Mouse (Mus musculus) fibroblast of lung, adult 2 months (primary cell): ENCODE data around the gene Shroom2.

Source experiments
- DNase-seq: peaks from one replicate; pipeline ENCODE4 v3.0.0-alpha.2; 2011; ENCODE audit warnings: low read depth

Shroom2 gene

GRCm38 (mm10) chrX:152701679-152702078 lies 67.6 kb downstream of the Shroom2 start:
- DNase-seq = no peak

GRCm38 (mm10) chrX:152690788-152691291 lies 78.4 kb downstream of the Shroom2 start:
- DNase-seq = no peak

GRCm38 (mm10) chrX:152679190-152679814 lies 90.0 kb downstream of the Shroom2 start:
- no peak for DNase-seq

- DNase-seq = no peak
These were observed 92.9 kb downstream of the Shroom2 start for GRCm38 (mm10) chrX:152676357-152676756.

GRCm38 (mm10) chrX:152673431-152673830 lies 95.8 kb downstream of the Shroom2 start:
- DNase-seq = no peak

GRCm38 (mm10) chrX:152657363-152658036 lies 111.8 kb downstream of the Shroom2 start:
- DNase-seq = no peak

- DNase-seq = no peak
These were observed 112.7 kb downstream of the Shroom2 start for GRCm38 (mm10) chrX:152656609-152656939.

GRCm38 (mm10) chrX:152655796-152656608 lies 113.3 kb downstream of the Shroom2 start:
- no peak for DNase-seq

GRCm38 (mm10) chrX:152652676-152653075 lies 116.6 kb downstream of the Shroom2 start:
- no peak for DNase-seq

GRCm38 (mm10) chrX:152644827-152645226 lies 124.4 kb downstream of the Shroom2 start:
- DNase-seq = no peak

- DNase-seq = no peak
These were observed 125.3 kb downstream of the Shroom2 start for GRCm38 (mm10) chrX:152643679-152644638.

- no peak for DNase-seq
These were observed 126.1 kb downstream of the Shroom2 start for GRCm38 (mm10) chrX:152643201-152643600.

- no peak for DNase-seq
These were observed 126.6 kb downstream of the Shroom2 start for GRCm38 (mm10) chrX:152642627-152643026.

GRCm38 (mm10) chrX:152635397-152635796 lies 133.9 kb downstream of the Shroom2 start:
- no peak for DNase-seq

- no peak for DNase-seq
These were observed 147.9 kb downstream of the Shroom2 start for GRCm38 (mm10) chrX:152621407-152621806.

GRCm38 (mm10) chrX:152620917-152621316 lies 148.3 kb downstream of the Shroom2 start:
- no peak for DNase-seq

- DNase-seq = peak; percentile 3
These were observed 150.8 kb downstream of the Shroom2 start for GRCm38 (mm10) chrX:152618464-152618863.

- no peak for DNase-seq
These were observed 206.2 kb downstream of the Shroom2 start, which contains the start of gene Cldn34a for GRCm38 (mm10) chrX:152563034-152563433. Cldn34a (plus strand) TSS chrX:152563334.
